Mouse (Mus musculus) midbrain, postnatal 0 days (tissue): ENCODE results near the gene Limk2. TPM values are rescaled to one million over a fixed set of nuclear protein-coding genes. Genes with fewer than 3 reads are reported as not detected.

ENCODE experiments used
- ATAC-seq: fragments of 200-750 bp; cut with Nextera tagmentation; 2 replicates; pipeline ENCODE4 v1.8.0; 2017; ENCODE audit warnings: moderate number of reproducible peaks, mild to moderate bottlenecking, moderate TSS enrichment, moderate library complexity; ENCODE audit not compliant: low FRiP score
- DNase-seq: peaks from one replicate; pipeline ENCODE4 v3.0.0-alpha.2; 2015; ENCODE audit warnings: low spot score
- H3K27ac ChIP-seq: fragments of 300-500 bp; sonication (generic); 2 replicates; pipeline ENCODE4 v1.5.1; 2014; ENCODE audit warnings: low read depth, mild to moderate bottlenecking, low read length, mixed read lengths
- H3K27me3 ChIP-seq: fragments of 300-500 bp; sonication (generic); 2 replicates; pipeline ENCODE4 v1.6.1; 2014; ENCODE audit warnings: low read length, control low read depth, mixed read lengths; ENCODE audit not compliant: insufficient read depth
- H3K36me3 ChIP-seq: fragments of 300-500 bp; sonication (generic); 2 replicates; pipeline ENCODE4 v1.6.1; 2014; ENCODE audit warnings: low read length, control low read depth, mixed read lengths; ENCODE audit not compliant: insufficient read depth
- H3K4me1 ChIP-seq: fragments of 300-500 bp; sonication (generic); 2 replicates; pipeline ENCODE4 v1.6.1; 2014; ENCODE audit warnings: mild to moderate bottlenecking, control low read depth, antibody characterized with exemption, low read length, mixed read lengths; ENCODE audit not compliant: insufficient read depth
- H3K4me2 ChIP-seq: fragments of 300-500 bp; sonication (generic); 2 replicates; pipeline ENCODE4 v1.6.1; 2014; ENCODE audit warnings: low read depth, mild to moderate bottlenecking, low read length, mixed read lengths; ENCODE audit not compliant: poor library complexity, severe bottlenecking
- H3K4me3 ChIP-seq: fragments of 300-500 bp; sonication (generic); 2 replicates; pipeline ENCODE4 v1.5.1; 2014; ENCODE audit warnings: low read depth, mild to moderate bottlenecking, low read length, moderate library complexity
- H3K9ac ChIP-seq: fragments of 300-500 bp; sonication (generic); replicated peaks from 2 replicates; pipeline ENCODE4 v1.6.1; 2014; ENCODE audit warnings: mild to moderate bottlenecking, low read length, moderate library complexity, mixed read lengths; ENCODE audit not compliant: poor library complexity, severe bottlenecking
- H3K9me3 ChIP-seq: fragments of 300-500 bp; sonication (generic); 2 replicates; pipeline ENCODE4 v1.6.1; 2016; ENCODE audit warnings: low read length, control low read depth
- CTCF ChIP-seq: IDR thresholded peaks from 2 replicates; pipeline ENCODE4 v1.5.1; 2016; ENCODE audit warnings: antibody characterized with exemption, mild to moderate bottlenecking
- WGBS: fragments of 180-500 bp; shearing (Covaris S2); extraction: QIAGEN DNeasy Blood & Tissue Kit; methylation state at CpG from one replicate; pipeline ENCODE4 v1.1.7; 2014; 5-methylcytosine and 5-hydroxymethylcytosine counted together
- polyA plus RNA-seq: library from polyadenylated mRNA; unstranded; fragments of >200 nt; fragmentation: Nextera tagmentation; extraction: Ambion mirVana; gene quantifications from 2 replicates; pipeline ENCODE4 v1.2.1, GENCODE M21; 2015
- total RNA-seq: library from RNA; depleted of rRNA; stranded (reverse); fragments of >200 nt; gene quantifications from 2 replicates; pipeline ENCODE4 v1.2.3, GENCODE M21; 2014

The Limk2 gene
- total and polyA plus RNA-seq, 2 experiments from 2014 or later, result 134 to 290 TPM

- ATAC-seq, result no peak
- no peak overlapping the region for H3K9ac ChIP-seq
- DNase-seq, result no peak
- no peak overlapping the region for H3K4me3 ChIP-seq
- H3K36me3 ChIP-seq, result peaks cover 52% of the 10 kb centered on the region
- H3K9me3 ChIP-seq, result no peaks in the 10 kb centered on the region
- no peak for TF ChIP-seq CTCF
- no peaks in the 10 kb centered on the region for H3K4me1 ChIP-seq
- no peak overlapping the region for H3K27ac ChIP-seq
- 96% methylated on average over 4 of the region's 4 CpGs for WGBS
- H3K4me2 ChIP-seq, result no peak overlapping the region
- no peaks in the 10 kb centered on the region for H3K27me3 ChIP-seq
Measured at GRCm38 (mm10) chr11:3309884-3310283, 99.1 kb downstream of the Limk2 start.

GRCm38 (mm10) chr11:3307875-3308274, 101.1 kb downstream of the Limk2 start:
- no peak for DNase-seq
- H3K27ac ChIP-seq, result no peak overlapping the region
- no peak for ATAC-seq
- no peak overlapping the region for H3K4me3 ChIP-seq
- no peaks in the 10 kb centered on the region for H3K9me3 ChIP-seq
- no peaks in the 10 kb centered on the region for H3K4me1 ChIP-seq
- H3K36me3 ChIP-seq, result peaks cover 62% of the 10 kb centered on the region
- no peak for TF ChIP-seq CTCF
- H3K27me3 ChIP-seq, result no peaks in the 10 kb centered on the region
- WGBS, result 93% methylated on average over 3 of the region's 3 CpGs
- no peak overlapping the region for H3K4me2 ChIP-seq
- H3K9ac ChIP-seq, result no peak overlapping the region

DNA sequence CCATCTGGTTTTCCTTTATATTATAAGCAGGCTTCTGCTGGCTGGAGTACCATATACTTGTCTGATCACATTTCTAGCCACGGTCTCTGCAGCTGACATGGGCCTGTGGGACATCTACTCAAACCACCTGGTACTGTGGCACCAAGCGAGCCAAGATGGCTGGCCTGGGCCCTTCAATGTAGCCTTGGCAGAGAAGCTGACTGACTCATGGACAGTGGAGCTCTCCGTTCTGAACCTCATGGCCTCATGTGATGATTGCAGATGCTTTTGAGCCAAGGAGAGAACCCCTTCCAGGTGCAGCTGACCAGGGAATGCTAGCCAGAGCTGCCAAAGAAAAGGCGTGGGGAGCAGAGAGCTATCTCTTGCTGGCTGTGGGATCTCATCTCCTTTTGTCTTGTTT, 103.2 kb downstream of the Limk2 start:
- no peak for ATAC-seq
- H3K36me3 ChIP-seq, result peaks cover 72% of the 10 kb centered on the region
- 97% methylated on average over 4 of the region's 4 CpGs for WGBS

GRCm38 (mm10) chr11:3302792-3303191, 106.2 kb downstream of the Limk2 start:
- ATAC-seq (no peak), DNase-seq (no peak)
- Histone ChIP-seq H3K27ac (no peak overlapping the region), H3K4me1 (no peaks in the 10 kb centered on the region), H3K9ac (no peak overlapping the region), H3K9me3 (no peaks in the 10 kb centered on the region), H3K36me3 (peaks cover 71% of the 10 kb centered on the region), H3K4me2 (no peak overlapping the region), H3K4me3 (no peak overlapping the region), H3K27me3 (no peaks in the 10 kb centered on the region)
- WGBS, result 82% methylated on average over 4 of the region's 4 CpGs
- no peak for TF ChIP-seq CTCF

More for the DNA sequence above, 103.2 kb downstream of the Limk2 start:
- Histone ChIP-seq H3K27me3 (no peaks in the 10 kb centered on the region), H3K27ac (no peak overlapping the region), H3K9me3 (no peaks in the 10 kb centered on the region), H3K9ac (no peak overlapping the region), H3K4me3 (no peak overlapping the region), H3K4me2 (no peak overlapping the region), H3K4me1 (no peaks in the 10 kb centered on the region)
- TF ChIP-seq CTCF, result no peak
- no peak for DNase-seq

DNA sequence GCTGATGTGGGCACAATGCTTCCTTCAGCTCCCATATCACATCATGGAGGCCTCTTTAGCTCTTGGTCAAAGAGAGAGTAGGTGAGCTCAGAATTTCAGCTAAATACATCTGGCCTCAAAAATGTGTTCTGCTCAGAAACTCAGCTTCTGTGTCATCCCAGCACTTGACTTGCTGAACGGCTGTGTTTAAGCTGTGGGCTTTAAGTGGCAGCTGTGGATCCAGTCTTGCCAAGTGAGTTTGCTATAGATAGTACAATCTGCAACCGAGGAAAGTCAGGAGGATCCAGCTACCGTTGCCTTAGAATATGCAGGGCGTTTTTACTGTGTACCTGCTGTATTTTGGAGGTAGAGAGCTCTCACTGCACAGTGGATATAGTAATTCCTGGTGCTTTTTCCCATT, 106.6 kb downstream of the Limk2 start:
- H3K9ac ChIP-seq, result no peak overlapping the region
- H3K4me1 ChIP-seq, result no peaks in the 10 kb centered on the region
- no peak overlapping the region for H3K4me2 ChIP-seq
- H3K9me3 ChIP-seq, result no peaks in the 10 kb centered on the region
- no peak overlapping the region for H3K27ac ChIP-seq
- TF ChIP-seq CTCF, result no peak
- 92% methylated on average over 4 of the region's 4 CpGs for WGBS
- H3K27me3 ChIP-seq, result no peaks in the 10 kb centered on the region
- H3K4me3 ChIP-seq, result no peak overlapping the region
- H3K36me3 ChIP-seq, result peaks cover 71% of the 10 kb centered on the region
- DNase-seq (no peak), ATAC-seq (no peak)

DNA sequence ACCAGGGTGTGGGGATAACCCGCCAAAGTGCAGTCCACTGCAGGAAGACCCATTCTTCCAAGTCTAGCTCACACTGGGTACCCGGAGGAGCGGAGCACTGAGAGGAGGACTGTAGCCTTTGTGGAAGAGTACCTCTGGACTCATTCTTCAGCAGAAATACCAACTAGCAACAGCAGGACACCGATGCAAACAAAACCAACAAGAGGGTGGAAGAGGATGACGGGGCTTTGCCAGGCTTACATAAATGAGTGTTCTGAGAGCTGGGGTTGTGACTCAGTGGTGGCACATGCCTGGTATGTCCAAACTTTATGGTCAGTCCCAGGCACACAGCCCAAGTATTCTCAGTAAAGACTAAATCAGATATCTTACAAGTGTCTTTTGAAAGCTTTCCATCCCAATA, 107.9 kb downstream of the Limk2 start:
- no peak for TF ChIP-seq CTCF
- H3K9ac ChIP-seq, result no peak overlapping the region
- peaks cover 71% of the 10 kb centered on the region for H3K36me3 ChIP-seq
- H3K27me3 ChIP-seq, result no peaks in the 10 kb centered on the region
- H3K27ac ChIP-seq, result no peak overlapping the region
- WGBS, result 93% methylated on average over 5 of the region's 5 CpGs
- H3K4me3 ChIP-seq, result no peak overlapping the region
- H3K4me2 ChIP-seq, result no peak overlapping the region
- no peak for DNase-seq
- no peak for ATAC-seq
- no peaks in the 10 kb centered on the region for H3K9me3 ChIP-seq
- no peaks in the 10 kb centered on the region for H3K4me1 ChIP-seq
